Mouse (Mus musculus) layer of hippocampus, adult 2 months (tissue): ENCODE data around the gene Smyd5. TPM values are rescaled to one million over a fixed set of nuclear protein-coding genes. Genes with fewer than 3 reads are reported as not detected.
"Not testable (repeated sequence)": the region's sequence is repeated elsewhere in the genome, so short reads cannot be mapped to it uniquely, and the experiment has no call there.

ENCODE experiments used
- DNase-seq, 2 experiments: peaks; one replicate each; pipeline ENCODE4 v3.0.0; 2022; ENCODE audit warnings: low spot score in 2 of 2
- H3K27ac ChIP-seq: fragments of 200-600 bp; 2 replicates; pipeline ENCODE4 v1.8.1; 2022
- H3K4me3 ChIP-seq: fragments of 200-600 bp; 2 replicates; pipeline ENCODE4 v1.8.1; 2022; ENCODE audit warnings: mild to moderate bottlenecking
- CTCF ChIP-seq: fragments of 200-600 bp; conservative IDR thresholded peaks from 2 replicates; pipeline ENCODE4 v1.8.1; 2022; ENCODE audit warnings: antibody characterized with exemption, mild to moderate bottlenecking, moderate library complexity
- total RNA-seq, 2 experiments: library from RNA; stranded (reverse); gene quantifications; 2 replicates each; pipeline ENCODE4 v1.2.3; 2021

Smyd5 gene
- total RNA-seq, 2 experiments from 2014 or later: 45.4 to 46.0 TPM

- peak; percentile 50 for TF ChIP-seq CTCF
These were observed 431 bp upstream of the Smyd5 start for GRCm38 (mm10) chr6:85431274-85431841.

GRCm38 (mm10) chr6:85433865-85434264 is 2.1 kb downstream of the Smyd5 start:
- no peak for DNase-seq
- no peak for TF ChIP-seq CTCF
- no peak overlapping the region for H3K27ac ChIP-seq
- H3K4me3 ChIP-seq: no peak overlapping the region

More at GRCm38 (mm10) chr6:85431274-85431841, 431 bp upstream of the Smyd5 start:
- no peak for DNase-seq
- H3K4me3 ChIP-seq: peak overlapping the region; percentile 91
- peak overlapping the region; percentile 73 for H3K27ac ChIP-seq

- no peak for DNase-seq
- TF ChIP-seq CTCF: no peak
- Histone ChIP-seq H3K27ac (no peak overlapping the region), H3K4me3 (no peak overlapping the region)
These were observed 4.4 kb downstream of the Smyd5 start for GRCm38 (mm10) chr6:85436204-85436603.

- DNase-seq: no peak
- no peak for TF ChIP-seq CTCF
- Histone ChIP-seq H3K4me3 (no peak overlapping the region), H3K27ac (no peak overlapping the region)
These were observed 4.8 kb downstream of the Smyd5 start for GRCm38 (mm10) chr6:85436631-85437030.

GRCm38 (mm10) chr6:85441142-85441541 is 9.4 kb downstream of the Smyd5 start:
- H3K4me3 ChIP-seq: no peak overlapping the region
- DNase-seq: no peak
- no peak overlapping the region for H3K27ac ChIP-seq
- no peak for TF ChIP-seq CTCF

GRCm38 (mm10) chr6:85443488-85444233 is 11.9 kb downstream of the Smyd5 start:
- H3K4me3 ChIP-seq: no peak overlapping the region
- DNase-seq: peak in 1 of 2 experiments; percentile 7
- TF ChIP-seq CTCF: no peak
- H3K27ac ChIP-seq: peak overlapping the region; percentile 25; the same call in 1 of the 2 replicates

- H3K27ac ChIP-seq: peak overlapping the region; percentile 25; the same call in 1 of the 2 replicates
- TF ChIP-seq CTCF: no peak
These were observed 12.6 kb downstream of the Smyd5 start for GRCm38 (mm10) chr6:85444266-85444965.

GRCm38 (mm10) chr6:85445286-85445685 is 13.5 kb downstream of the Smyd5 start:
- no peak overlapping the region for H3K4me3 ChIP-seq
- no peak overlapping the region; the same call in 1 of the 2 replicates for H3K27ac ChIP-seq
- no peak for TF ChIP-seq CTCF
- DNase-seq: no peak

More at GRCm38 (mm10) chr6:85444266-85444965, 12.6 kb downstream of the Smyd5 start:
- H3K4me3 ChIP-seq: no peak overlapping the region
- peak in 1 of 2 experiments; percentile 8 for DNase-seq

- no peak for DNase-seq
- no peak for TF ChIP-seq CTCF
- H3K4me3 ChIP-seq: no peak overlapping the region
- no peak overlapping the region for H3K27ac ChIP-seq
These were observed 15.6 kb downstream of the Smyd5 start for GRCm38 (mm10) chr6:85447351-85447750.

GRCm38 (mm10) chr6:85450140-85450539 is 18.4 kb downstream of the Smyd5 start:
- TF ChIP-seq CTCF: peak; percentile 30
- peak overlapping the region; percentile 88 for H3K27ac ChIP-seq
- H3K4me3 ChIP-seq, DNase-seq: not testable (repeated sequence)

- Histone ChIP-seq H3K4me3 (peak within 1 kb of the TSS; percentile 90), H3K27ac (peak within 1 kb of the TSS; percentile 97)
- peak; percentile 85 for TF ChIP-seq CTCF
- DNase-seq: peak; percentile 97 to 99
These were observed 19.2 kb downstream of the Smyd5 start, which contains the start of gene Cct7 for GRCm38 (mm10) chr6:85450697-85451663. TSS of gene Cct7 (plus strand) at chr6:85451514.

- H3K27ac ChIP-seq: peak within 1 kb of the TSS; percentile 97
- peak within 1 kb of the TSS; percentile 90 for H3K4me3 ChIP-seq
- DNase-seq: peak; percentile 97 to 98
- TF ChIP-seq CTCF: no peak; the same call in 1 of the 2 replicates
These were observed 20.0 kb downstream of the Smyd5 start, which contains the start of gene Pradc1 for GRCm38 (mm10) chr6:85451664-85452410. TSS of gene Pradc1 (minus strand) at chr6:85451970.
